Mouse (Mus musculus): ENCODE measurements around the gene Gm20498. TPM values are rescaled to one million over a fixed set of nuclear protein-coding genes. Genes with fewer than 3 reads are reported as not detected.

The Gm20498 gene
- polyA plus RNA-seq, 1 experiment from 2014 or later = 27.5 TPM

DNA sequence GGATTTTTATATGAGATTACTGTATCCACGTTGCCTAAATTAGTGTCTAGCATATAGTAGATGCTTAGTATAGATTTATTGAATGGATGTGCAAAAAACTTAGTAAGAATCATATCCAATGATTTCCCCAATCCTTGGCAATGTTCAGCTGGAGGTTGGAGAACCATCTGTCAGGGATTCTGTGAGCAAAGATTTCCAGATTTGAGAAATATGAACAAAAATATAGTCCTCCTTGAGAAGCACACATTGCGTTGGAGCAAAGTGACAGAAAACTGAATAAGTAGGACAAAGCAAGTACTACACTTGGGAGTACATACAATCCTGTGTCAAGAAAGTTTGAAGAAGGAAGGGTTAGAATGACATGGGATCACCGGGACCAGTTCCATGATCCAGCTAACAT lies 208.6 kb downstream of the Gm20498 start:
- H3K4me1 ChIP-seq (replicated peaks; ENCODE audit: control insufficient read depth, insufficient read depth, low read length) = peaks cover 3% of the 10 kb centered on the region; the same call in 1 of the 2 replicates

DNA sequence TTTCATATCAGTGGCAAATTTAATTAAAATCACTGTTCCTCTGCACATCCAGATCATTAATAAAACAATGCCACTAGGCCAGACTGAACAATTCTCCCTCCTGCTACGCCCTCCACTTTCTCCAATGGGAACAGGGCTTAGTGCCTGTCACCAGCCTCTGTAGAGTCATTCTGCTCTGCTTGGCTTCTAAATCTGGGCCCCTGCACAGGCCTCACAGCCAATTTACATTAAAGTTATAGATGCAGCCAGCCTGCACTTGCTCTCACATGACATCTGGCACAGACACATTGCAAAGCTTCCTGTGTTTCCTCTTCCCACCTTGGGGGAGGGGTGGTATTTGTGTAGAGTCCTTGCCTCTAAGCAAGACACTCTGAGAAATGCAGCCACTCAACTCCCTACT lies 211.7 kb downstream of the Gm20498 start:
- no peak for ATAC-seq
- H3K27ac ChIP-seq (ENCODE audit: low read length) = no peak overlapping the region; the same call in 1 of the 2 replicates

More for the DNA sequence above, 208.6 kb downstream of the Gm20498 start:
- H3K4me2 ChIP-seq (ENCODE audit: low read length) = no peak overlapping the region
- H3K27ac ChIP-seq (ENCODE audit: low read length) = no peak overlapping the region
- no peaks in the 10 kb centered on the region for H3K27me3 ChIP-seq (replicated peaks; ENCODE audit: control insufficient read depth, insufficient read depth, low read length)
- no peaks in the 10 kb centered on the region for H3K9me3 ChIP-seq (ENCODE audit: control insufficient read depth, low read length)
- 86% methylated on average over 3 of the region's 3 CpGs for WGBS
- no peaks in the 10 kb centered on the region for H3K36me3 ChIP-seq (ENCODE audit: control insufficient read depth, insufficient read depth)
- H3K9ac ChIP-seq (replicated peaks; ENCODE audit: low read depth, low read length) = no peak overlapping the region
- no peak for ATAC-seq
- H3K4me3 ChIP-seq (replicated peaks; ENCODE audit: low read length) = no peak overlapping the region

DNA sequence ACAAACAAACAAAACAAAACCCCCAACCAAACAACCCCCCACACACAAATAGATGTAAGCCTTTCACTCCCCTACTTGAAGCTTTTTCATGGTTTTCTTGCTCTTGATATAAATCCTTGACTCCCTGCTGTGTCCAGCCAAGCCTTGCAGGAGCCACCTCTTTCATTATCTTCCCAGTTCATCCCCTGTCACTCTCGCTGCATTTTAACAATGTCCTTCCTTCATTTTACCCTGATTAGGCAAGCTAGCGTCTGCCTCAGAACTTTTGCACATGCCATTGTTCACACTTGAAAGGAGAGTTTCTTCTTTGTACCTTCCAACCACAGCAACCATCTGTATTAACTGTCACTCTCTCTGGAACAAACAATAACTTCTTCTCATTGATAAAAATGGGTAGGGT lies 214.9 kb downstream of the Gm20498 start:
- no peak overlapping the region for H3K4me2 ChIP-seq (ENCODE audit: low read length)
- H3K27ac ChIP-seq (ENCODE audit: low read length) = no peak overlapping the region
- no peaks in the 10 kb centered on the region for H3K27me3 ChIP-seq (replicated peaks; ENCODE audit: control insufficient read depth, insufficient read depth, low read length)
- no peak overlapping the region for H3K9ac ChIP-seq (replicated peaks; ENCODE audit: low read depth, low read length)
- no peaks in the 10 kb centered on the region for H3K36me3 ChIP-seq (ENCODE audit: control insufficient read depth, insufficient read depth)
- 8% methylated on average over 2 of the region's 2 CpGs for WGBS
- H3K4me3 ChIP-seq (replicated peaks; ENCODE audit: low read length) = no peak overlapping the region
- peaks cover 3% of the 10 kb centered on the region; the same call in 1 of the 2 replicates for H3K4me1 ChIP-seq (replicated peaks; ENCODE audit: control insufficient read depth, insufficient read depth, low read length)
- ATAC-seq = no peak
- H3K9me3 ChIP-seq (ENCODE audit: control insufficient read depth, low read length) = no peaks in the 10 kb centered on the region

More for the DNA sequence above, 211.7 kb downstream of the Gm20498 start:
- no peak overlapping the region for H3K9ac ChIP-seq (replicated peaks; ENCODE audit: low read depth, low read length)
- 78% methylated on average over 1 of the region's 1 CpGs for WGBS
- peaks cover 3% of the 10 kb centered on the region; the same call in 1 of the 2 replicates for H3K4me1 ChIP-seq (replicated peaks; ENCODE audit: control insufficient read depth, insufficient read depth, low read length)
- H3K9me3 ChIP-seq (ENCODE audit: control insufficient read depth, low read length) = no peaks in the 10 kb centered on the region
- no peaks in the 10 kb centered on the region for H3K36me3 ChIP-seq (ENCODE audit: control insufficient read depth, insufficient read depth)
- H3K4me3 ChIP-seq (replicated peaks; ENCODE audit: low read length) = no peak overlapping the region
- H3K27me3 ChIP-seq (replicated peaks; ENCODE audit: control insufficient read depth, insufficient read depth, low read length) = no peaks in the 10 kb centered on the region
- no peak overlapping the region for H3K4me2 ChIP-seq (ENCODE audit: low read length)

DNA sequence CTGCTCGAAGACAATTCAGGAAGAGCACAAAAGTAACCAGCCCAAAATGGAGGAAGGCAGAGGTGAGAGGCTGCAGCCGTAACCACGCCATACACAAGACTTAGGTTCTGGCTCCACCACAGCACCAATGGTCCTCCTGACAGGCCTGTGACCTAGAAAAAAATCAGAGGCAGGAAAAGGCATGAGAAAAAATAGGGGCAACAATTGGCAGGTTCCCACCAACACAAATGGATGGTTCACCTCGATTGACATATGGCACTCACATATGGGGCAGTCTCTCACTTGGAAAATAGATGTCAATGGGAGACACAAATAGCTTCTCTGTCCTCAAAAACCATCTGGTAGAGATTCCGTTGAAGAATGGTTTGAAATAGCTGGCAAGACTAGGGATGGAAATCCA lies 216.8 kb downstream of the Gm20498 start:
- H3K9ac ChIP-seq (replicated peaks; ENCODE audit: low read depth, low read length) = no peak overlapping the region
- no peak overlapping the region for H3K4me2 ChIP-seq (ENCODE audit: low read length)
- H3K27ac ChIP-seq (ENCODE audit: low read length) = no peak overlapping the region
- no peak for ATAC-seq
- no peaks in the 10 kb centered on the region for H3K36me3 ChIP-seq (ENCODE audit: control insufficient read depth, insufficient read depth)
- WGBS = 80% methylated on average over 5 of the region's 5 CpGs
- H3K9me3 ChIP-seq (ENCODE audit: control insufficient read depth, low read length) = no peaks in the 10 kb centered on the region
- no peak overlapping the region for H3K4me3 ChIP-seq (replicated peaks; ENCODE audit: low read length)
- peaks cover under 1% of the 10 kb centered on the region; the same call in 1 of the 2 replicates for H3K4me1 ChIP-seq (replicated peaks; ENCODE audit: control insufficient read depth, insufficient read depth, low read length)
- no peaks in the 10 kb centered on the region for H3K27me3 ChIP-seq (replicated peaks; ENCODE audit: control insufficient read depth, insufficient read depth, low read length)

Other genes starting within 250 kb of the Gm20498 start
- gene Slc8a3, start 199.7 kb downstream of the Gm20498 start, polyA plus RNA-seq (2015; fragmentation: Nextera tagmentation; extraction: Ambion mirVana) = 4.7 and 7.0 TPM in 2 replicates
- 0.20 and 0.25 TPM in 2 replicates for gene Gm4787, start 153.4 kb downstream of the Gm20498 start, polyA plus RNA-seq (2015; fragmentation: Nextera tagmentation; extraction: Ambion mirVana)
- 0.25 and 0.87 TPM in 2 replicates for gene Adam4, start 111.0 kb downstream of the Gm20498 start, polyA plus RNA-seq (2015; fragmentation: Nextera tagmentation; extraction: Ambion mirVana)
- gene Cox16, start 47.8 kb downstream of the Gm20498 start, polyA plus RNA-seq (2015; fragmentation: Nextera tagmentation; extraction: Ambion mirVana) = 102 and 103 TPM in 2 replicates
- gene Synj2bp, start within 50 bp of the Gm20498 start, polyA plus RNA-seq (2015; fragmentation: Nextera tagmentation; extraction: Ambion mirVana) = 29.3 and 42.6 TPM in 2 replicates
- 0.51 and 0.75 TPM in 2 replicates for gene Adam21, start 35.6 kb upstream of the Gm20498 start, polyA plus RNA-seq (2015; fragmentation: Nextera tagmentation; extraction: Ambion mirVana)
- gene Med6, start 62.1 kb upstream of the Gm20498 start, polyA plus RNA-seq (2015; fragmentation: Nextera tagmentation; extraction: Ambion mirVana) = 50.8 and 51.4 TPM in 2 replicates
- gene Ttc9, start 98.3 kb upstream of the Gm20498 start, polyA plus RNA-seq (2015; fragmentation: Nextera tagmentation; extraction: Ambion mirVana) = 20.3 and 24.6 TPM in 2 replicates
- gene Map3k9, start 248.3 kb upstream of the Gm20498 start, polyA plus RNA-seq (2015; fragmentation: Nextera tagmentation; extraction: Ambion mirVana) = 7.2 and 8.7 TPM in 2 replicates